Mouse (Mus musculus) small intestine, adult 2 months (tissue): ENCODE results near the gene Pfpl. TPM values are rescaled to one million over a fixed set of nuclear protein-coding genes. Genes with fewer than 3 reads are reported as not detected.

ENCODE experiments used
- H3K27ac ChIP-seq: fragments of 200-500 bp; 2 replicates; pipeline ENCODE4 v1.5.1; 2012; ENCODE audit warnings: low read depth, low read length, control low read depth, inconsistent platforms; ENCODE audit not compliant: insufficient read depth
- H3K27me3 ChIP-seq: fragments of 200-500 bp; 2 replicates; pipeline ENCODE4 v1.6.1; 2012; ENCODE audit warnings: mild to moderate bottlenecking, moderate library complexity, low read length, inconsistent platforms; ENCODE audit not compliant: control insufficient read depth, insufficient read depth
- H3K36me3 ChIP-seq: fragments of 200-500 bp; 2 replicates; pipeline ENCODE4 v1.6.1; 2012; ENCODE audit warnings: mild to moderate bottlenecking, low read length, control low read depth, inconsistent platforms; ENCODE audit not compliant: control insufficient read depth, insufficient read depth
- H3K4me1 ChIP-seq: fragments of 200-500 bp; 2 replicates; pipeline ENCODE4 v1.6.1; 2012; ENCODE audit warnings: low read length, inconsistent platforms, mixed read lengths; ENCODE audit not compliant: control insufficient read depth, insufficient read depth, insufficient read length
- H3K4me3 ChIP-seq: fragments of 200-500 bp; 2 replicates; pipeline ENCODE4 v1.5.1; 2012; ENCODE audit warnings: low read depth, mild to moderate bottlenecking, control low read depth, inconsistent platforms, low read length, moderate library complexity
- CTCF ChIP-seq: fragments of 200-500 bp; IDR thresholded peaks from 2 replicates; pipeline ENCODE4 v1.5.1; 2012; ENCODE audit warnings: low read depth, mild to moderate bottlenecking, control low read depth, inconsistent platforms, low read length, moderate library complexity, mixed read lengths; ENCODE audit not compliant: insufficient replicate concordance, insufficient read length; ENCODE audit errors: extremely low read depth
- POLR2A ChIP-seq: fragments of 200-500 bp; IDR thresholded peaks from 2 replicates; pipeline ENCODE4 v1.6.1; 2012; ENCODE audit warnings: low read depth, mild to moderate bottlenecking, control low read depth, inconsistent platforms, low read length, moderate library complexity
- WGBS: fragments of 180-500 bp; shearing (Covaris S2); methylation state at CpG from one replicate; pipeline ENCODE4 v1.1.7; 2018; 5-methylcytosine and 5-hydroxymethylcytosine counted together
- polyA plus RNA-seq: library from polyadenylated mRNA; depleted of rRNA; stranded (reverse); fragments of >200 nt; gene quantifications from 2 replicates; pipeline ENCODE4 v1.2.3, GENCODE M21; 2012; rRNA removed

Pfpl gene
- not detected in 2 replicates for polyA plus RNA-seq

- no peaks in the 10 kb centered on the region for H3K27me3 ChIP-seq
- no peaks in the 10 kb centered on the region for H3K36me3 ChIP-seq
- TF ChIP-seq CTCF (no peak), POLR2A (no peak)
- no peak within 1 kb of the TSS for H3K4me3 ChIP-seq
- 93% methylated on average over 6 of the region's 6 CpGs for WGBS
- H3K27ac ChIP-seq = no peak within 1 kb of the TSS
- no peaks in the 10 kb centered on the region for H3K4me1 ChIP-seq
These were observed at the start of gene Pfpl for GRCm38 (mm10) chr19:12427605-12428004. TSS of gene Pfpl (plus strand) at chr19:12427905.

GRCm38 (mm10) chr19:12386979-12387378 lies 40.7 kb upstream of the Pfpl start, which contains the start of gene Olfr1440:
TSS of gene Olfr1440 (plus strand) at chr19:12387279.
- Histone ChIP-seq H3K4me1 (no peaks in the 10 kb centered on the region), H3K4me3 (no peak within 1 kb of the TSS), H3K27ac (no peak within 1 kb of the TSS), H3K36me3 (no peaks in the 10 kb centered on the region), H3K27me3 (no peaks in the 10 kb centered on the region)
- 78% methylated on average over 2 of the region's 2 CpGs for WGBS
- no peak for TF ChIP-seq POLR2A
- no peak for TF ChIP-seq CTCF

GRCm38 (mm10) chr19:12413737-12414136 lies 14.0 kb upstream of the Pfpl start:
- H3K36me3 ChIP-seq = no peaks in the 10 kb centered on the region
- no peak overlapping the region for H3K27ac ChIP-seq
- H3K27me3 ChIP-seq = no peaks in the 10 kb centered on the region; the same call in 1 of the 2 replicates
- TF ChIP-seq CTCF = no peak
- TF ChIP-seq POLR2A = no peak
- H3K4me1 ChIP-seq = no peaks in the 10 kb centered on the region
- no peak overlapping the region for H3K4me3 ChIP-seq

GRCm38 (mm10) chr19:12417361-12417760 lies 10.3 kb upstream of the Pfpl start, which contains the start of gene Olfr1441:
TSS of gene Olfr1441 (plus strand) at chr19:12417433.
- Histone ChIP-seq H3K4me1 (no peaks in the 10 kb centered on the region), H3K27ac (no peak within 1 kb of the TSS), H3K4me3 (no peak within 1 kb of the TSS), H3K36me3 (no peaks in the 10 kb centered on the region), H3K27me3 (no peaks in the 10 kb centered on the region)
- TF ChIP-seq POLR2A (no peak), CTCF (no peak)

DNA sequence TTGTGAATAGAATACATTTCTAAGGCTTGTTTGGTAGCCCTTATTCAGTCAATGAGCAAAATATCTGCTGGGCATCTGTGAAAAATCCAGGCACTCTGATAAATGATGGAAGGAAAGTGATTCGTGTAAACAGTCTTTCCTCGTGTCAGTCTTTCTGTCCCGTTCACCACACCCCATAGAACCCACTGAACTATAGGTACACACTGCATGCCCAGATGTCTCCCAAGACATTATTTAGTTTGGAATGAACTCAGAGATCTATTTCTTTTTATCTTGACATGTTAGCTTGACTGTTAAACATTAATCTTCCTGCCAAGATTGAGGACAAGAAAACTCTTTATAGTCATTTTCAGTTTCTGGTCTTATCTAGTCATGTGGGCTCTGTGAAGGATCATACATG lies 9.4 kb upstream of the Pfpl start:
- Histone ChIP-seq H3K27ac (no peak overlapping the region), H3K27me3 (no peaks in the 10 kb centered on the region), H3K4me3 (no peak overlapping the region), H3K4me1 (no peaks in the 10 kb centered on the region), H3K36me3 (no peaks in the 10 kb centered on the region)
- WGBS = 23% methylated on average over 3 of the region's 3 CpGs
- TF ChIP-seq CTCF = no peak
- no peak for TF ChIP-seq POLR2A

DNA sequence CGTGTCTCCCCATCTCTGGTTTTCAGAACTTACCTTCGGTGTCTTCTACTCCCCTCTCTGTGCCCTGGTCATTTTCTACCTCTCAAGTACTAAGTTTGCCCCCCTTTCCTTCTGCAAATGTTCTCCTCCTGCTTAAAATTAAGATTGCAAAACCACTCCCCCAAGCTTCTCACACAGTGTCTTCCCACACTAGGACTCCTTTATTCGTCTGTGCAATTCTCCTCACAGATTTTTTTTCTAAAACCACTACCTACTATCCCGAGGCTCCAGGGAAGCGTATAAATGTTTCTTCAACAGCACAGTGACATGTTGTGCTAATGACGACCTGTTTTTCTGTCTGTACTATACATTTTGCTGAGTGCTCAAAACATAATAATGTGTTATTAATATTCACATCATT lies 7.2 kb upstream of the Pfpl start:
- H3K4me3 ChIP-seq = no peak overlapping the region
- no peak overlapping the region for H3K27ac ChIP-seq
- 80% methylated on average over 6 of the region's 6 CpGs for WGBS
- no peak for TF ChIP-seq CTCF
- TF ChIP-seq POLR2A = no peak
- no peaks in the 10 kb centered on the region for H3K27me3 ChIP-seq
- H3K36me3 ChIP-seq = no peaks in the 10 kb centered on the region
- H3K4me1 ChIP-seq = no peaks in the 10 kb centered on the region

- no peak for TF ChIP-seq POLR2A
- TF ChIP-seq CTCF = no peak
- no peak overlapping the region for H3K27ac ChIP-seq
- 100% methylated on average over 1 of the region's 1 CpGs for WGBS
- H3K27me3 ChIP-seq = no peaks in the 10 kb centered on the region
- no peak overlapping the region for H3K4me3 ChIP-seq
- H3K4me1 ChIP-seq = no peaks in the 10 kb centered on the region
- no peaks in the 10 kb centered on the region for H3K36me3 ChIP-seq
These were observed 6.0 kb upstream of the Pfpl start for GRCm38 (mm10) chr19:12421680-12422079.
